Mouse (Mus musculus): ENCODE data around the gene Srgap2. TPM values are rescaled to one million over a fixed set of nuclear protein-coding genes. Genes with fewer than 3 reads are reported as not detected.
A peak's percentile ranks its signal among the peaks of the same experiment; 100 is the strongest.
"Not testable (repeated sequence)": the region's sequence is repeated elsewhere in the genome, so short reads cannot be mapped to it uniquely, and the experiment has no call there.

The Srgap2 gene
- polyA plus RNA-seq, 3 experiments from 2014 or later: 27.3 to 33.0 (median 30.0) TPM

DNA sequence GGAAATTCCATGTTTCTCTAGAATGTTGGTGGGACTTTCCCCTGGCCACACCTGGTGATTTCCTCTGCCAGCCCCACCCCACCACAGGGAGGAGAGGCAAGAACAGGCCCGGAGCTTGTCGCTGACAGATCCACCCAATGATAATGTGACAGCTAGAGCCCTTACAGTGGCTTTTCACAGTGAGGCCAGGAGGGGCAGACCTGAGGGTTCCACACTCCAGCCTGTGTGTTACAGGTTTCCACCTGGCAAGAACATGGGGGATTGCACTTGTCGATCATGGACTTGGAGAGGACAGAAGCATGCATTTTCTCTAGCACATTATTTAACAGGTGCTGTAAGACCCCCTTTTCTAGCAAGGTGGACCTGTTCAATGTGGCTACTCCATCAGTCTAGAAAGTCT, 246.9 kb downstream of the Srgap2 start:
- ATAC-seq: peak; percentile 77

- ATAC-seq: peak; percentile 47
Measured at GRCm38 (mm10) chr1:131279456-131279776, 247.7 kb downstream of the Srgap2 start, which contains the start of gene Ikbke. Gene Ikbke, minus strand, starts transcription at chr1:131279606.

GRCm38 (mm10) chr1:131278606-131279455, 248.3 kb downstream of the Srgap2 start:
- peak; percentile 75 for ATAC-seq

- no peak for ATAC-seq
Measured at GRCm38 (mm10) chr1:131276831-131277230, 250.3 kb downstream of the Srgap2 start.

- ATAC-seq: no peak
Measured at GRCm38 (mm10) chr1:131275577-131275976, 251.6 kb downstream of the Srgap2 start.

DNA sequence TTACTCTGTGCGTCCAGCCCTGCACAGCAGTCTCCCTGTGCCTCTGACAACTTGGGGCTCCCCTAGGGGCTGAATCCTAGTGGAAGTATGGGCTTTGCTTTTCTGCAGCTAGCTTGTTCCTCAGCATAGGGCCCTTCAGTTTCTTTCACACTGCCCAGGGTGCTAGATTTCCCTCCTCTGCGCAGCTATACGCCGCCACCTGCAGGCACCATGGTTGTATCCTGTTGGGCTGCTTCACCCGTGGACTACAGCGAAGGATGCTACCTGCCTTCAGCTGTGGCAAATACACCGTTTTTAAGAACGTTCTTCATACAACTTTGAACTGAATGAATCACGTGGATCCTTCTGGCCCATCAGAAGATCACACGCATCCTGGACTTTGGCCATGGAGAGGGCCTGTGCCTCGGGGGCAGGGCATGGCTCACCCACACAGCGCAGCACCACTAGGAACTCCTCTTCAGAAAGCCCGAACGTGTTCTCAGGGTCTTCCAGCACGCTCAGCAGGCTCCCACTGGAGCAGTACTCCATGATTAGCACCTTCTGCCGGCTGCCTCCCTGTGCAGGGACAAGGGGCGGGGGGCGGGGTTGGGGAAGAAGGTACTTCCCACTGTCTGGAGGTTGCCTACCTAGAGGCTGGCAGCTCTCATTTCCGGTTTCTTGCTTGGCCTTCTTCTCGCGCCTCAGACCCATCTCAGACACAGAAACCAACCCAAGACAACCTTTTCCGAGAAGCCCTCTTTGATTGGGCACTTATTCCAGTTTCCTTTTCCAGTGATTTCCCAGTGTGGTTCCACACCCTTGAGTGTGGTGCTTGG, 252.2 kb downstream of the Srgap2 start:
- no peak for ATAC-seq

GRCm38 (mm10) chr1:131269797-131270578, 257.2 kb downstream of the Srgap2 start:
- peak; percentile 80 for ATAC-seq

- no peak for ATAC-seq
Measured at GRCm38 (mm10) chr1:131268776-131269175, 258.4 kb downstream of the Srgap2 start.

DNA sequence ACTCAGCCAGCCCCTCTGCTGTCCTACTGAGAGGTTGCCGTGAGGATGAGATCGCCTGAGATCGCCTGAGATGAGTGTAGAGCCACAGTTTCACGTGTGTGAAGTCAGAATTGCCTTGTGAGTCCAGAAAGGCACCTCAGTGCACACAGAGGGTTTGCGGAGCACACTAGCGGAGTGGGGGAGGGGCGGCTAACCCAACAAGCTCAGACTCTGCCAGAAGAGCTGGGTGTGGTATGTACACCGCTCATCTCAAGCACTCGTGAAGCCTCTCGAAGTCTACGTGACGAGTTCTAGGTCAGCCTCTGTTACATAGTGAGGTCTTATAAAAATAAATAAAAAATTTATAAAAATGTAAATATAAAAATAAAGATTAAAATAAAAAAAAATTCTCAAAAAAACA, 263.2 kb downstream of the Srgap2 start:
- no peak for ATAC-seq

DNA sequence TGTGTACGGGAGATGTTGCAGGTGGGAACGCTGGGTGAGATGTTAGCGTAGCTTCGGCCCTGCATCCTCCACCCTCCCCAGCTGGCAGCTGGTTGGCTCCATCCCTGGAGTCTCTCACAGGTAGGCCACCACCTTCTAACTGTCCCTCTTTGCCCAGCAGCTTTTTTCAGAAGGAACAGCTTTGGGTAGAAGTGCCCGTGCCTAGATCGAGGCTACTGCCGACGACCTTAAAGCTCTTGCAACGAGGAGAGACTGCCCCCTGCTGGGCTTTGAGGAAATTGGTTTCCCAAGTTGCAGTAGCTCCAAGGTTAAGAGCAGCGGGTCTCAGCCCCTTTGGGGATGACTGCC, 266.9 kb downstream of the Srgap2 start:
- ATAC-seq: no peak

DNA sequence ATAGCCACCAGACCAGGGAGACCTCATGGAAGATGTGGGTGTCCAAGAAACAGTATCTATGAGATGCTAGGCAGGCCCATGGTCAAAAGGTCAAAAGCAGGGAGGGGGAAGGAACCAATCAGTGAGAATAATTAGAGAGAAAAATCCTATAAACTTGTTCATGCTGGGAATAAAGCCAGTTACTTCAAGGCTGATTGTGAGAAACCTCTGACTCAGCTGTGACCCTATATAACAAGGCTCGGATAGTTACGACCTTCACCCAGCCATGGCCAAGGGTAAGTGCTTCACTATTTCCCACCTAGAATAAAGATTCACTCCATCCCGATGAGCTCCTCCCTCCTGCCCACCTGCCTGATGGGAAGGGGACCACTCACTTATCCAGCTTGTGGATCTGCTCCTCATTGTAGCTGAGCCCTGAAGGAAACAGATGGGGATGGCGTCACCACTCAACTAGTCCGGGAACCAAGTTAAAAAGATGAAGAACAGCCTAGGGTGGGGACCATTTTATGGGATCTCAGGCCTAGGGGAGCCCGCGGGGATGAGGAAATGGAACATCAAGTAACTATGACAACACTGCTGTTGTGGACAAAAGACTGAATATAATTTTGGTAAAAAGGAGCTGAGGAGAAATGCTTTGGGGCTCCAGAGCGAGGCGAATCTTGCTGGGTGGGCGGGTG, 267.4 kb downstream of the Srgap2 start:
- no peak for ATAC-seq

GRCm38 (mm10) chr1:131257288-131257687, 269.9 kb downstream of the Srgap2 start:
- no peak for ATAC-seq

DNA sequence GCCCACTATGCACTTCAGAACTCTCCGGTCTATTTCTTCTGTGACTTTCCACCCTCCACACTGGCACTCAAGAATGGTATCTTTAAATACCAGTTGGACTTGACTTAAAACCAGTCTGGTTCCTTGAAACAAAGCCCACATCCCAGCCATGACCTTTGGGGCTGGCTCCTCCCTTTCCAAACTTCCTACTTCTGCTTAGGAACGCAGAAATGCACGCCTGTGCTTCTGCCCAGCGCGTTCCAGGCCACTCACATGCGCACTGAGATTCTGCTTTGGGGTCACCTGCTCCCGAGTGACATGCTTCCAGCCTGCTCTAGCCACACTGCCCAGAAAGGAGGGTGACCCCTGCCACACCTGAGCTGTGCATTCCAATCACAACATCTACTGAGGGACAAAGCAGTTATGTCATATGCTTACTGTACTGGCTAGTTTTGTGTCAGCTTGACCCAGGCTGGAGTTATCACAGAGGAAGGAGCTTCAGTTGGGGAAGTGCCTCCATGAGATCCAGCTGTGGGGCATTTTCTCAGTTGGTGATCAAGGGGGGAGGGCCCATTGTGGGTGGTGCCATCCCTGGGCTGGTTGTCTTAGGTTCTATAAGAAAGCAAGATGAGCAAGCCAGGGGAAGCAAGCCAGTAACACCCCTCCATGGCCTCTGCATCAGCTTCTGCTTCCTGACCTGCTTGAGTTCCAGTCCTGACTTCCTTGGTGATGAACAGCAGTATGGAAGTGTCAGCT, 274.5 kb downstream of the Srgap2 start:
- ATAC-seq: not testable (repeated sequence)

DNA sequence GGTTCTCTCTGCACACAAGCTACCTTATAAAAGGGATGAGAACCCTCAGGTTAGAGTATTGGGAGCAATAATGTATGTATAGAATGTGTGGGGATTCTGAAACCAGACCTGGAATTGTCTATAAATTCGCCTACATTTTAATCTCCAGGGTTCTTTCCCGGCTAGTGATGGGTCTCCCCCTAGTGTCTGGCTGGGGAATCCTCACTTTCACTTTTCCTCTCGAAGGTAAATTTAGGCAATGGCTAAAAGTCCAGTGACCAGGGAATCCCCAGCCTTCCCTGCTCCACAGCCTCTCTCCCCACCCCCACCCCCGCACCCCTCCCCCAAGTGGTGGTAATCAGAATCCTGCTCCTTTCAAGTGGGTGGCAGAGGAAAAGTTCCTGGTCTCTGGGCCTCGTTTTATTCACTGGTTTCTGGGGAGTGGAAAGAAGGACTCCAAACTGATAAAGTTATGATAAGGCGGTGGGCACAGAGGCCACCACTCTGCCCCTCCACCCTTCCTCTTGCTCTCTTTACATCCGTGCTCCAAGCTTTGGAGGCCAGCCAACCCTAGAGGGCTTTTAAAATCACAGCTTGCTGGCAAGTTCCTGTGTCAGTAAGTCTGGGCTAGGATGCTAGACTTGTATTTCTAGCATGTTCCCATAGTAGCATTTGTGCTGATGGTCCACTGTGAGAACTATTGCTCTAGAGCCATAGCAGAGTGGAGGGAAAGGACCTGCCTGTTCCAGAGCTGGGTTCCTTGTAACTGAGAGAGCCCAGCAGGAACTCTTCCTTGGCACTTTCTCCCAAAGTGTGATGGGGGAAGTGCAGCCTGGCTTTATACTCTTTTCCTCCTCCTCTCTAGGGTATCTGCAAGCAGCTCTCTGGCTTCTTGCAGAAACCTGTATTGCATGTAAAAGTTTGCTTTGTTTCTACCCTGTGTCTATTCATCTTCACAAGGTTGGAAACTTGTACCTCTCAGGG, 280.4 kb downstream of the Srgap2 start:
- ATAC-seq: no peak

DNA sequence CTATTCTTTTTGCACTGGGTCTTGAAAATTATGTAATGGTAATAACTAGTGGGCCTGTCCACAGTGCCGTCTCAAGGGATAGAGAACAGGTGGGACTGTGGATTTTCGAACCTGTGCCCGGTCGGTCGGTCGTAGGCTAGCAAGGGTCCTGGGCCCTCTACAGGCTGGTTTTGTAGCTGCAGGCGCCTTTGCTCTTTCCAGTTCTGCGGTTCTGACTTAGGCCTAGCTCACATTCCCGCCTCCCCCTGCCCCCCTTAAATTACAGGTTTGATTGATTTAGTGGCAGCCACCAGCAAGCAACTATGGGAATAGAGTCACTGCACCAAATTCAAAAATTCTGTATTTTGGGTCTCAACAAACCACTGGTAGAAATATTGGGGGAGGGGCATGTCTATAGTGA, 281.2 kb downstream of the Srgap2 start:
- peak; percentile 61 for ATAC-seq

DNA sequence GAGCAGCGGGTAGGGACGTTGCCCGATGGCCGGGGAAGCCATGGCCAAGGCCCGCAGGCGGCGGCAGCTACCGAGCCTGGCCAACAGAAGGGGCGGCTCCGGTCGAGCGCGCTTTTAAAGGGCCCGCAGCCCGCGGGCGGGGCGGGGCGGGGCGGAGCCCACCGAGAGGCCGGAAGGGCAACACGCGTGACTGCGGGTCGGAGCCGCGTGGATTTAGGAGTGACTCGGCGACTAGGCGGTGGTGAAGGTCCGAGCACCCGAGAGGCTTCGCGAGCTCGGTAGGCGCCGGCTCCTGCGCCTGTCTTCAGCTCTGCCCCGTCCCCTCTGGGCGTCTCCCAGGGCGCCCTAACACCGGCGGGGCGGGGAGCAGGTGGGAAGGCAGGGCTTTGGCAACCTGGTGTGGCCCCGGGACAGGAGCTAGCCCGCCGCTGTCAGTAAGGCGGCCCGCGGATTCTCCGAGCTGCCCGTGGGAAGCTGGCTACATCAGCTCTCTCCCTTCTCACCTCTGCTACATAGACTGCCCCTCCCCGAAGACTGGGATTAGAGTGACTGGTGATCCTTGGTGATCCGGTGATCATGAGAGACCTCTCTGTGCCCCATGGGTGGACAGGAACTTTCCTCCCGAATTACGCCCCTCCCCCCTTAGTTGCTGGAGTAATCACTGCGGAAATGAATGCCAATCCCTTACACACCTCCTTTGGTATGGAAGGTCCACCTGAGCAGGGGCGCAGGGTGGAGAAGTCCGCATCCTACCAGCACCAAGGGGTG, 281.9 kb downstream of the Srgap2 start, which contains the start of gene Rassf5:
Gene Rassf5, minus strand, starts transcription at position 170 of the 768 bp plus-strand sequence.
- peak; percentile 36 for ATAC-seq

DNA sequence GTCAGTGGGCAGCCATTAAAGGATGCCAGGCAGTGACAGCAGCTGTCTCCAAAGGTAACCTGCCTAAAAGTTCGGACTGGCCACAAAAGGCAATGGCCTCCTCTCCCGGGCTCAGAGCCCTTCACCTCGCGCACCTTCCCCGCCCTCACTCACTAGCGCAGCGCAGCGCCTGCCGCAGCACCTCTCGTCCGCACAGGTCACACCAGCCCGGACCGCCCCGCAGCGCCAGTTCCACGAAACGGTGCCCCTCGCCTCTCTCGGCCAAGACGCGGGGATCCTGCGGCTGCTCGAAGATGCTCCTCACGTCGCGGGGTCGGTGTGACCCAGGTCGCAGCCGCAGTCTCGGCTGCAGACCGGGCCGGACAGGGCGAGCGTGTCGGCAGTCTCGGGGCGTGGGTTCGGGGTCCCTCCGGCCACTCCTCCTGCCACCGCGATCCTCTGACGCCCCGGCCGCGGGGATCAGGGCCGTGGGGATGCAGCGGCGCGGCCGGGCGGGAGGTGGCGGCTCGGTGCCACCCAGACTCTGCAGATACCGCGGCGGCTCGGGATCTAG, 282.5 kb downstream of the Srgap2 start:
- peak; percentile 31 for ATAC-seq

- no peak for ATAC-seq
Measured at GRCm38 (mm10) chr1:131242956-131243355, 284.2 kb downstream of the Srgap2 start.

DNA sequence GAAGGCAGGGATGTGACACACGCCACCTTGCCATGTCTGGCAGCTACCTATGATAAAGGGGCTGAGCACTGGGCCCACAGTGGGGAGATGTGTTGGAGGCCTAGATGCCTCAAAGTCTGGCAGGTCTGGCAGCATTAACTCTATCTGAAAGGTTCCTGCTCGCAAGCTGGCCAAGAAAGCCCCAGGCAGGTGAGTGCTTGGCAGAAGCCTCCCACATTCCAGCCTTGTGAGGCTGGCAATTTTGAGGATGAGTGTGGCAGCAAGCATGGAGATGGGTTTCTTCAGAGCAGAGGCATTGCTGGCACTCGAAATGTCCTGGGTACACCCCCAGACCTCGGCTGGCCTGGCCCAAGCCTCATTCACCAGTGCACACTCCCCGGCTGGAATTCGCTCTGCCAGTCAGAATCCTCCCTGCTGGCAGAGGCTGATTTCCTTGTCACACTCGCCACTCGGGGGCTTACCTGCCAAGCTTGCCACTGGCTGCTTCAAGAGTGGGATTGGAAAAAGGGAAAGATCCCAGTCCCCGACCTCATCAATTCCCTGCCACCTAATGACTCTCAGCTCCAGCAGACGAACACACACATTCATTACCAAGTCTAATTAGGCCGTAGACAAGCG, 287.5 kb downstream of the Srgap2 start:
- no peak for ATAC-seq

All from inflammation-experienced regulatory T-cells, adult 6 months (primary cell).